Mouse (Mus musculus) gastrocnemius, postnatal 4 days (tissue): Measurements from ENCODE around the gene Nwd1. TPM values are rescaled to one million over a fixed set of nuclear protein-coding genes. Genes with fewer than 3 reads are reported as not detected.
A peak's percentile ranks its signal among the peaks of the same experiment; 100 is the strongest.
"Not testable (repeated sequence)": the region's sequence is repeated elsewhere in the genome, so short reads cannot be mapped to it uniquely, and the experiment has no call there.

Experiments used
- DNase-seq, 2 experiments: peaks; one replicate each; pipeline ENCODE4 v3.0.0; 2021 to 2022; ENCODE audit warnings: low spot score in 2 of 2, mixed read lengths in 2 of 2
- total RNA-seq, 2 experiments: library from RNA; stranded (reverse); gene quantifications; 2 replicates each; pipeline ENCODE4 v1.2.3; 2021

Gene Nwd1
- total RNA-seq, 2 experiments from 2014 or later, result 1.3 to 1.7 TPM

DNA sequence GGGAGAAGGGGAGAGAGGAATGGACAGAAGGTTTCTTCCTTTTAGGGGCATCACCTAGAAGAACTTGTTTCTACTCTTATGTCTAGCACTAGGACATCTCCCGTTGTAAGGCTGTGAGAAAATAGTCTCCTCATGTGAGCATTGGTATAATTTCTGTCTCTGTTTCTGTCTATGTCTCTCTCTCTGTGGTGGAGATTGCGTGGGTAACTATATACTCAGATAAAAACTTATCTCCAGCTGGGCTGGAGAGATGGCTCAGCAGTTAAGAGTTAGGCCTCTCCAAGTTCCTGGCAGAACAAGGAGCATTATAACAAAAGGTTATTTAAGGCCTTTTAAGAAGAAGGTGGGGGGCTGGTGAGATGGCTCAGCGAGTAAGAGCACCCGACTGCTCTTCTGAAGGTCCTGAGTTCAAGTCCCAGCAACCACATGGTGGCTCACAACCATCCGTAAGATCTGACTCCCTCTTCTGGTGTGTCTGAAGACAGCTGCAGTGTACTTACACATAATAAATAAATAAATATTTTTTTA lies 37.1 kb downstream of the Nwd1 start:
- DNase-seq, result not testable (repeated sequence)

- DNase-seq, result no peak
These were observed 51.9 kb downstream of the Nwd1 start for GRCm38 (mm10) chr8:72698349-72698926.

GRCm38 (mm10) chr8:72712569-72712968 lies 66.1 kb downstream of the Nwd1 start:
- no peak for DNase-seq

DNA sequence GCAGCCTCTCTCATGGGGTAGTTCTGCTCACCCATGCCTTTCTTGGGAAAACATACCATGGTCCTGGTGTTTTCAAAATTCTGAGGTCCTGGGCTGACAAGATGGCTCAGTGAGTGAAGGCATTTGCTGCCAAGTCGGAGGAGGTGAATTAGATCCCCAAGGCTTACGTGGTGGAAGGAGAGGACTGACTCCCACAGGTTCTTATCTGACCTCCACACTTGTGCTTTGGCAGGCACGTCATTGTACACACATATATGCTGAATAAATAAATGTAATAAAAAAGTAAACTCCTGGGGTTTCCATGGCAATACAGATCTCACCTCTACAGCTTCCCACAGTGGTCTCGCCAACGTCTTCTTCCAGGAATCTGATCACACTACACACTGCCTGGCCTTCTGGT lies 70.1 kb downstream of the Nwd1 start:
- no peak for DNase-seq

DNA sequence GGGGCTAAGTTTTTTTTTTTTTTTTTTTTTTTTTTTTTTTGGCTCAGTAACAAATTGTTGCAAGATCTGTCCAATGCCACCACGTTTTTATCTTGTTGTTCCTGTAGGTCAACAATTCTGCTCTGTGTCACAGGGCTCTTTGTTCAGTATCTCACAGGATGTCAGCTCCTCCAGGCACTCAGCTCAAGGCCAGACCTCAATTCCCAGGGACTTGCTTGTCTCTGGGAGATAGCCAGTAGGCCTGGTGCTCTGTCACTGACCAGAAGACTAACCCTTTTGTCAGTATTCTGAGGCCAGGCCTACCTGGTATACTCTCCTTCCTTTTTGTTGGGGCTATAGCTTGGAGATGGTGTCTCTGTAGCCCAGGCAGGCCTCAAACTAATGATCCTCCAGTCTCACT lies 74.0 kb downstream of the Nwd1 start:
- no peak for DNase-seq

DNA sequence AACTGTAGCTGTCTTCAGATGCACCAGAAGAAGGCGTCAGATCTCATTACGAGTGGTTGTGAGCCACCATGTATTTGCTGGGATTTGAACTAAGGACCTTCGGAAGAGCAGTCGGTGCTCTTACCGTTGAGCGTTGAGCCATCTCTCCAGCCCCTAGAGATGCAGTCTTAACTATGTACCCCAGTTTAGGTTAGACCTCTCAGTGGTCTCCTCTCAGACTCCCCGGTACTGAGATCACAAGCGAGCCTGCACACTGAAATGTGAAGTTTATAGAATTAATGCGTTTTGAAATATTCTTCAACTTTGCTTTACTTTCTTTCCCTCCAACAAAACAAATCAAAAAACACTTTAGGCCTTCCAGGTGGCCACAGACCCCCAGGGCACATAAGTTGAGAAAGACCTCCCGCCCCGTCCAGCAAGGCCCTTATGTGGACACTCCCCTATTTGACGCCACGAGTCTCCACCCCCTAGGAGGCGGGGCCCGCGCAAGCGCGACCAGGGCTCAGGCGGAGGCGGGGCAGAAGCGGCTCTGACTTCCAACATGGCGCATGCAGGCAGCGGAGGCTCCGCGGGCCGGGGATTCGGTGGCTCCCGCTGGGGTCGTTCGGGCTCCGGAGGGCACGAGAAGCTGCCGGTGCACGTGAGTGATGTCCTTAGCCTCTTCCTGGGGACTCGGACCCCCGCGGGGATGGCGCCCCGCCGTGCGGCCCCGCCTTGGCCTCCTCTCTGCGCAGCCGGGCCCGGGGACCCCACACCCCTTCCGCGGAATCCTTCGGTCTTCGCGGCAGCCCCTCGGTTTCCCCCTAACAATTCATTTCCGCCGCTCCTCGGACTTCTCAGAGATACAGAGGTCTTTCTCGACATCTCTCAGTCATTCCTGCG lies 76.5 kb downstream of the Nwd1 start, which contains the start of gene Sin3b:
TSS of gene Sin3b (plus strand) at position 517 of the 882 bp plus-strand sequence.
- DNase-seq, result peak; percentile 93 to 97

DNA sequence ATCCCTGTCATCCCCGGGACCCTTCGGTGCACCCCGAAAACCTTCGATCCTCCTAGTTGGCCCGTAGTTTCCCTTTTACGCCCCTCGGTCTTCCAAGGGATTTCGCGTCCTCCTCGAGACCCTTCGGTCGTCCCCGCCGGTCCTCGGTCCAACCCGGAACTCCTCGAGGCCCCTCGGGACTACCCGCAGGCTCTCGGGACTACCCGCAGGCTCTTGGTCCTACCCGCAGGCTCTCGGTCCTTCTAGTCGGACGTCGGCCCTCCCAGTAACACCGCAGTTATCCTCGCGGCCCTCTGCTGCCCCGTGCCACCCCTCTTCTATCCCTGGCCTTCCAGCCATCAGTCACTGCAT lies 77.1 kb downstream of the Nwd1 start:
- peak in 1 of 2 experiments; percentile 46 for DNase-seq

- DNase-seq, result no peak
These were observed 82.1 kb downstream of the Nwd1 start for GRCm38 (mm10) chr8:72728636-72729035.

DNA sequence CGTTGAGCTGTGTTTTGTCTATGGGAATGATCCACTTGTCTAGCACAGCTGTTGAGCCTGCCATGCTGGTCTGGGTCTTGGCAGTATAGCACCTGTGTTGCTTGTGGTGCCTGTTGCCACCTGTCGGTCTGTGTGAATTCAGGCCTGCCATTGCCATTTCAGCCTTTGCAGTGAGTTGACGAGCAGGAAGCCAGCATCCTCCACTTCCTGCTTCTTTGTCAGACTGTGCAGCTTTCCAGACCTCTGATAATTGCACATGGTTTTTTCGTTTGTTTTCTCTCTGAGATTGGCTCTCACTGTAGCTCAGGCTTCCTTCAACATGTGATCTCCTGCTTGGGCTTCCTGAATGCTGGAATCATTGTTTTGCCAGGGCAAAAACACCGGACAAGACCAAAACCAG lies 88.5 kb downstream of the Nwd1 start:
- DNase-seq, result no peak

DNA sequence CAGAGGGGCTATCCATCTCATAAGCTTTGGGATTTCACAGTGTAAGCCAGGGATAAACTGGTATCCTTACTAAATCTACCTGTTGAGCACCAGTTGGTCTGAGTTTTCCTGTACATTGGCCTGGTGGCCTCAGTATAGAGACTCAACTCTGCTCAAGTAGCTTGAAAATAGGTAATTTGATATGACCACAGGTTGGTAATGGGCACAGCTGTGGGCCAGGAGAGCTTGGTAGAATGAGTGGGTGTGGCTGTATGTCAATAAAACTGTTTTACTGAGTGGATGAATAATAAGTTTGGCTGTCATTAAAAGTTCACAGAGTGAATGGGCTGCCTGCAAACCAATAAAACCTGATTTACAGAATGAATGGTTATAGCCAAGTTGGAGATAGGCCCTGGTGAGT lies 90.4 kb downstream of the Nwd1 start:
- no peak for DNase-seq

- DNase-seq, result no peak
These were observed 99.5 kb downstream of the Nwd1 start for GRCm38 (mm10) chr8:72746061-72746460.

DNA sequence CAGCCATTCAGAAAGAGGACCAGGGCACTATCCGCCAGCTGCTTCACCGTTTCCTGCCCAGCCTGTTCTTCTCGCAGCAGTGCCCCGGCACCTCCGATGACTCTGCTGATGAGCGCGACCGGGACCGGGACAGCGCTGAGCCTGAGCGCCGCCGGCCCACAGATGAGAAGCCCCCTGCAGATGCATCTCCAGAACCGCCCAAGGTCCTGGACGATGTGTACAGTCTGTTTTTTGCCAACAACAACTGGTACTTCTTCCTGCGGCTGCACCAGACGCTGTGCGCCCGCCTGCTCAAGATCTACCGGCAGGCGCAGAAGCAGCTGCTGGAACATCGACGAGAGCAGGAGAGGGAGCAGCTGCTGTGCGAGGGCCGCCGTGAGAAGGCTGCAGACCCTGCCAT lies 103.3 kb downstream of the Nwd1 start:
- no peak for DNase-seq

DNA sequence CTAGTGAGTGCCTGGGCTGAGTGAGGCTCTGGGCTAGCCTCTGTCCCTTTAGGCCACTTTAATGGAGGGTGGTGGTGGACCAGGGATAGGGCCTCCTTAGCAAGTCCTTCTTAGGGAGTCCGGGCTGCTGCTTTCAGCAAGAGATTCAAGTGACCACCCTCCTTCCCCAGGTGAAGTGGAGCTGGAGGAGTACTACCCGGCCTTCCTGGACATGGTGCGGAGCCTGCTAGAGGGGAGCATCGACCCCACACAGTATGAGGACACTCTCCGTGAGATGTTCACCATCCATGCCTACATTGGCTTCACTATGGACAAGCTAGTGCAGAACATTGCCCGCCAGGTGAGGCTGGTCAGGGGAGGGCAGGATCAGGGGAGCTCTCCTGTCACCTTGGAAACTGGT lies 103.8 kb downstream of the Nwd1 start:
- DNase-seq, result peak in 1 of 2 experiments; percentile 13

DNA sequence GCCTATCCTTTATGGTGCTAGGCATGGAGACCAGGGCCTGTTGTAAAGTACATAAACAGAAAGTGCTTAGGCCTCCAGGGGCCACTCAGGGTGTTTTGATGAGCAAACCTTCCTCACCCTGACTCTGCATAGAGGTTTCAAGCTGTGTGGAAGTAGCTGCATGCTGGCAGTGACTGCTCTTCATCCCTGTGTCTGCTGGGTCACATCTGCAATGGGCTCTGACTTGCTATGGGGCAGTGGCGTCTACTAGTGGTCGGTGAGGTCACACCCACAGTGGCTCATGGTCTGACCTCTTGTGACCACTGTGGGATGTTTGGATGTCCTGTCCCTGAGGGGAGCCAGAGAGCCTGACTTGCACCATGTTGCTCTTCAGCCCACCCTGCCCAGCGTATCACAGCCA lies 104.6 kb downstream of the Nwd1 start:
- peak in 1 of 2 experiments; percentile 12 for DNase-seq

- DNase-seq, result no peak
These were observed 105.8 kb downstream of the Nwd1 start for GRCm38 (mm10) chr8:72752289-72752688.

DNA sequence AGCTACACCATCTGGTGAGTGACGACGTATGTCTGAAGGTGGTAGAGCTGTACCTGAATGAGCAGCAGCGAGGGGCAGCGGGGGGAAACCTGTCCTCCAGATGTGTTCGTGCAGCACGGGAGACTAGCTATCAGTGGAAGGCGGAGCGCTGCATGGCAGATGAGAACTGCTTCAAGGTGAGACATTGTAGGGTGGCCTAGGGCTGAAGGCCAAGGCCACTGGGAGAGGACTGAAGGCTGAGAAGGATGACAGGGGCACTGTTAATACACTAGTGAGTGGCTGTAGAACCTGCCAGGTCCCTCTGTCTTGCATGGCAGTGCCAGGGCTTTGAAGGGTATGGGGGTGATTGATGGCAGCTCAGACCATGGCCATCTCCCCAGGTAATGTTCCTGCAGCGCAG lies 106.7 kb downstream of the Nwd1 start:
- no peak for DNase-seq

DNA sequence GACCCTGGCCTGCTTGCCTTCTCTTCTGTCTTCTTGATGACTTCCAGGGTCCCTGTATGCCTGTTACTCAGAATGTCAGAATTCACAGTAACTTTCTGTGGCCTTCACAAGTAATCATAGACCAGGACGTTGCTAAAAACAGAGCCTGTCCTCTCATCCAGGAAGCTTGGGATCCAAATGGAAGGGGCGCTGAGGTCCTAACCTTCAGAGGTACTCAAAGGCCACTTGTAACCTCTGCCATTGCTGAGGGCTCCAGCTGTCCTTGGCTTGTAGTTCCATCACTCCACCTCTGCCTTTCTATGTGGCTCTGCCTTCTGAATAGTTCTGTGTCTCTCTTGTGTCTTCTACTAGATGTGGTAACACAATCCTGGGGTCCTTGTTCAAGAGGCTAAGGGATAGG lies 107.3 kb downstream of the Nwd1 start:
- DNase-seq, result no peak

DNA sequence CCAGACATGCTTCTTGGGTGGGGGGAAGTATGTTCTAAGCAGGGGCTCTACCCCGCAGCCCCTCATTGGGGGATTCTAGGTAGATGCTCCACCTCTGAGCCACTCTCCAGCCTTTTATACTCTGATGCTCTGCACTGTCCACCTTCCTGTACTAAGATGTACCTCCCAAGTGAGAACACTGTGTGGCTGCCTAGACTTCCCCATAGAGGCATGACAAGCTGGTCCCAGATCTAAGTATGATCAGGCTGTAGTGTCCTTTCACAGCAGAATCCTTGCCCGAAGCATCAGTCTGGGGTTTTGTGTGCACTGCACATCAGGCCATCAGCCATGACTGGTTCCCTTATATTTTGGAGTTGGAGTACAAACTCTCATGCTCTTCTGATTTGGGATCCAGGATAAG lies 109.5 kb downstream of the Nwd1 start:
- DNase-seq, result no peak

- DNase-seq, result peak in 1 of 2 experiments; percentile 11
These were observed 110.4 kb downstream of the Nwd1 start for GRCm38 (mm10) chr8:72756771-72757390.

DNA sequence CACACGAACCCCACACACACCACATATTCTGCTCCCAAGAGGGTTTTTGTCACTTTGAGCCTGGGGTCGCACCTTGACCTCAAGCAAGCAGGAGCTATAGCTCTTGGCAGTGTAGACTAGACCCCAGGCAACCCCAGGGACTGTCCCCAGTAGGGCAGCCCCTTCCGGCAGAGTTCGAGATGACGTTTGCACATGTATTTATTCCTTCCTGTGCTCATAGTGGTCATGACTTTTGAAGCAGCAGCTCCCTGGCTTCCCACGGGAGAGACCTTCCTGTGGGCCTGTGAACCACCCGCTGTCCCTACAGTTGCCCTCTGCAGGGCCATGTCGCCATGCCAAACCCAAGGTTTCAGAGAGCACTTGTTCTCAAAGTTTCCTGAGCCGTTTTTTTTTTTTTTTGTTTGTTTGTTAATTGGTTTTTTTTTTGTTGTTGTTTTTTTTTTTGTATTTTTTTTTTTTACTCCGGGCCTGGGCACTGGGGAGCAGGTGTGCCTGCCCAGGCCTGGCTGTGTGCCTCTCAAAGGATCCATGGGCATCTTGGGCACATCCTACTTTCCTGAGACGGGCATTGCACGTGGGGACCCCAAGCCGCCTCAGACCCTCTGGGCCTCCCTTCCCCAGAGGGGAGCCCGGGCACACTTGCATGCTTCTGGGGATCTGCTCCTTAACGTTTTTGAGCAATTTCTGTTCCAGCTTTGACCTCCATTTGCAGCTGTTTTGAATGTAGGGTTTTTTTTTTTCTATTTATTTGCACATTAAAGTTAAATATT lies 111.1 kb downstream of the Nwd1 start:
- DNase-seq, result peak; percentile 6 to 9

DNA sequence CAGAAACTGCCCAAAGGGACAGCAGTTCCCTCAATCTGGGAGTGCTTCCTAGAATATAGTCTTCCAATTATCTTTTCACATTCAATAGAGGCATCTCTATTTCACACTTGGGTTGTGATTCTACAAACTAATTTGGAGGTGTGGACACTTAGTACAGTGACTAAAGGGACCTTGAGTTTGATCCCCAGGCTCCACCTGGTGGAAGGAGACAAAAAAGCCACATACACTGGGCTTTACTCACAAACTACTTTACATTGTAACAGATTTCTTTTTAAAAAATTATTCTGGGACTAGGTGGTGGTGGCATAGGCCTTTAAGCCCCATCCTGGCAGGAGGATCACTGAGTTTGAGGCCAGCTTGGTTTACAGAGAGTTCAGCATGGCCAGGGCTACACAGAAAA lies 111.8 kb downstream of the Nwd1 start:
- no peak for DNase-seq
